Mouse (Mus musculus) retina, embryonic 14.5 days (tissue): ENCODE data around the gene Tceal8.
A peak's percentile ranks its signal among the peaks of the same experiment; 100 is the strongest.

Source experiments
- DNase-seq: peaks from one replicate; pipeline ENCODE4 v3.0.0-alpha.2; 2015; ENCODE audit warnings: low spot score

Tceal8 gene

DNA sequence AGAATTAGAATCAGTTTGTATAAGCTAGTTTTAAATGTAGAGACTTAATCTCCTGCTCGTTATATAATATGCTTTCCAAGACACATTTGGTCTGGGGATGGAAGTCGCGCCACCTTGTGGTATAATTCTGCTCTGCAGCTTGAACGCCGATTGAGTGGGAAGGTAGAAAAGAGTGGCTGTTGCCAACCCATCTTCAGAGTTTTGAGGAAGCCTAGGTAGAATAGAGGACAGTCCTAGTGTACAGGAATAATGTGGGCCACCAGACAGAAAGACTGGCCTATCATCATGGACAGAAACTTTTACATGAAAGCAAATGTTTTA is 44.4 kb downstream of the Tceal8 start:
- DNase-seq, result peak; percentile 75

DNA sequence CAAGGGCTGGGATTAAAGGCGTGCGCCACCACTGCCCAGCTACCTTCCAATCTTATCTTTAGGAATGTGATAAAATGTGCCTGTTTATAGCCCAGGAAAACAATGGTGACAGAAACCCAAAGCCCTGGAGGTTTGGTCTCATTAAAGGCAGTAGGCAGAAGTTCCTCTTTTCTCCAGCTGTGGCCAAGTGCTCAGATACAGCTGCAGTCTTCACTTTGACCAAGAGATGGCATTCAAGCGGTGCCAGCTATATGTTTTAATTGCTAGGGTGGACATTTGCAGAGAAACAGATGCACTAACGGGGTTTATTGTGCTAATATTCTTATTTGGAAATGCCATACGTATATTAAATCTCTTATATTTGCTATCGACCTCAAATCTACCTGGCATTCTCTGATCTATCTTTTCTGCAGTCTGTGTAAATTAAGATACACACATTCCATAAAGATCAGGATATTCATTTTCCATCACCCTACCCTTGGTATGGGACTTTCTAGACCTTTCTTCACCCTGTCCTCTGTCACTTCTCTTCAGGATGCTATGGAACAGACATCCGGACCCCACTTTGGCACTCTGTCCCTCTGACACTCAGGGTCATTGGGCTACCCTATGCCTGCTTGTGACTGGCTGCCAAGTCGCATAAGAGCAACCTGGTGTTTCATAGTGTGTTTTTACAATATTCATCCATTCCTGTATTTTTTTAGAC is 45.0 kb downstream of the Tceal8 start:
- peak; percentile 37 for DNase-seq
